Mouse (Mus musculus) heart, embryonic 11.5 days (tissue): ENCODE data around the gene Akap1. TPM values are rescaled to one million over a fixed set of nuclear protein-coding genes. Genes with fewer than 3 reads are reported as not detected.

Experiments used
- ATAC-seq: fragments of 200-750 bp; cut with Nextera tagmentation; replicated peaks from 2 replicates; pipeline ENCODE4 v1.8.0; 2017; ENCODE audit warnings: moderate library complexity; ENCODE audit not compliant: insufficient number of reproducible peaks, low FRiP score, low TSS enrichment
- H3K27ac ChIP-seq: fragments of 300-500 bp; sonication (generic); 2 replicates; pipeline ENCODE4 v1.5.1; 2014; ENCODE audit warnings: mild to moderate bottlenecking, low read depth, low read length
- H3K27me3 ChIP-seq: fragments of 300-500 bp; sonication (generic); 2 replicates; pipeline ENCODE4 v1.6.1; 2014; ENCODE audit warnings: mild to moderate bottlenecking, low read length, mixed read lengths; ENCODE audit not compliant: control insufficient read depth, insufficient read depth
- H3K36me3 ChIP-seq: fragments of 300-500 bp; sonication (generic); 2 replicates; pipeline ENCODE4 v1.6.1; 2014; ENCODE audit warnings: mild to moderate bottlenecking, low read length, moderate library complexity, mixed read lengths; ENCODE audit not compliant: control insufficient read depth, insufficient read depth
- H3K4me1 ChIP-seq: fragments of 300-500 bp; sonication (generic); 2 replicates; pipeline ENCODE4 v1.6.1; 2014; ENCODE audit warnings: low read length; ENCODE audit not compliant: control insufficient read depth, insufficient read depth
- H3K4me2 ChIP-seq: fragments of 300-500 bp; sonication (generic); 2 replicates; pipeline ENCODE4 v1.6.1; 2014; ENCODE audit warnings: mild to moderate bottlenecking, moderate library complexity
- H3K4me3 ChIP-seq: fragments of 300-500 bp; sonication (generic); 2 replicates; pipeline ENCODE4 v1.5.1; 2014; ENCODE audit warnings: low read depth, low read length
- H3K9ac ChIP-seq: fragments of 300-500 bp; sonication (generic); 2 replicates; pipeline ENCODE4 v1.6.1; 2014; ENCODE audit warnings: mild to moderate bottlenecking, low read depth, low read length, moderate library complexity
- H3K9me3 ChIP-seq: fragments of 300-500 bp; sonication (generic); replicated peaks from 2 replicates; pipeline ENCODE4 v1.6.1; 2016; ENCODE audit warnings: low read length; ENCODE audit not compliant: control insufficient read depth
- WGBS: fragments of 180-500 bp; shearing (Covaris S2); extraction: QIAGEN DNeasy Blood & Tissue Kit; methylation state at CpG from one replicate; pipeline ENCODE4 v1.1.7; 2014; ENCODE audit not compliant: insufficient replicate concordance; 5-methylcytosine and 5-hydroxymethylcytosine counted together
- polyA plus RNA-seq: library from polyadenylated mRNA; unstranded; fragments of >200 nt; fragmentation: Nextera tagmentation; extraction: Ambion mirVana; gene quantifications from 2 replicates; pipeline ENCODE4 v1.2.1, GENCODE M21; 2014

Akap1 gene
- polyA plus RNA-seq, 1 experiment from 2014 or later: 24.7 TPM

DNA sequence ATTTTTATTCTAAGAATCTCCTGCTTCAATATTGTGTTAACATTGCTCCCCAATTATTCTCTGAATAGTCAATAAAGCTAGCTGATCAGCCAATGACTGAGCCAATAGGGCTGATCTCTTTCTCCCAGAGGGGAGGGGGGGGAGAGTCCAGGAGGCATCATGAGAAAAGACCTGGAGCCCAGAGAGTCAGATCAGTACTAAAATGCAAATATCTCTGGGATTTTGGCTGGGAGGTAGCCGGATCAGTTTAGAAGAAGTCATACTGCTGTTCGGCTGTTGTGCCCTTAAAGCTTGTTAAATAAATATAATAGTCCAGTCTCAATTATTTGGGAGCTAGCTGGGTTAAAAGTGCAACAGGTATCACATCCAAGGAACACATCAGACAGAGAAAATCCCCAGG lies 10.8 kb downstream of the Akap1 start:
- ATAC-seq: no peak
- WGBS: 87% methylated on average over 2 of the region's 2 CpGs
- no peaks in the 10 kb centered on the region for H3K36me3 ChIP-seq
- H3K4me2 ChIP-seq: no peak overlapping the region
- H3K27ac ChIP-seq: no peak overlapping the region
- no peaks in the 10 kb centered on the region for H3K9me3 ChIP-seq
- H3K4me1 ChIP-seq: peaks cover 49% of the 10 kb centered on the region
- H3K27me3 ChIP-seq: no peaks in the 10 kb centered on the region
- H3K4me3 ChIP-seq: no peak overlapping the region
- H3K9ac ChIP-seq: no peak overlapping the region

DNA sequence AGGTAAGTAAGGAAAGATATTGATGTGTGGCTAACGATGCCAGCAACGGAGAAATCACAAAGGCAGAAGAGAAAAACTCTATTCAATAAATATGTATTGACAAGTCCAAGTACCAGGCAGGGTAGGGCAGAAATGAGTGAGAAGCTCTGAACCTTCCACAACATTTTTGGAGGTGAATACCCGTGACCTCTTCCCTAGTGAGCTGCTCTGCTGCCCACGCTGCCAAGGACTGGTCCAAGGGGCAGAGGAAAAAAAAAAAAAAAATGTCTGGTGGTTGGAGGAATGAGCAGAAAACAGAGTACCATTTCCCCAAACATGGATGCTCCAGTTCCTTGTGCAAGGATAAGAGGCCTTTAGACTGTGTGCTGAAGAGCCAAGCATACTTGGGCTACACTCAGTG lies 11.6 kb downstream of the Akap1 start:
- Histone ChIP-seq H3K4me3 (no peak overlapping the region), H3K9ac (no peak overlapping the region), H3K4me1 (peaks cover 56% of the 10 kb centered on the region), H3K9me3 (no peaks in the 10 kb centered on the region), H3K27ac (no peak overlapping the region), H3K4me2 (no peak overlapping the region), H3K27me3 (no peaks in the 10 kb centered on the region), H3K36me3 (no peaks in the 10 kb centered on the region)
- no peak for ATAC-seq
- 90% methylated on average over 4 of the region's 4 CpGs for WGBS

DNA sequence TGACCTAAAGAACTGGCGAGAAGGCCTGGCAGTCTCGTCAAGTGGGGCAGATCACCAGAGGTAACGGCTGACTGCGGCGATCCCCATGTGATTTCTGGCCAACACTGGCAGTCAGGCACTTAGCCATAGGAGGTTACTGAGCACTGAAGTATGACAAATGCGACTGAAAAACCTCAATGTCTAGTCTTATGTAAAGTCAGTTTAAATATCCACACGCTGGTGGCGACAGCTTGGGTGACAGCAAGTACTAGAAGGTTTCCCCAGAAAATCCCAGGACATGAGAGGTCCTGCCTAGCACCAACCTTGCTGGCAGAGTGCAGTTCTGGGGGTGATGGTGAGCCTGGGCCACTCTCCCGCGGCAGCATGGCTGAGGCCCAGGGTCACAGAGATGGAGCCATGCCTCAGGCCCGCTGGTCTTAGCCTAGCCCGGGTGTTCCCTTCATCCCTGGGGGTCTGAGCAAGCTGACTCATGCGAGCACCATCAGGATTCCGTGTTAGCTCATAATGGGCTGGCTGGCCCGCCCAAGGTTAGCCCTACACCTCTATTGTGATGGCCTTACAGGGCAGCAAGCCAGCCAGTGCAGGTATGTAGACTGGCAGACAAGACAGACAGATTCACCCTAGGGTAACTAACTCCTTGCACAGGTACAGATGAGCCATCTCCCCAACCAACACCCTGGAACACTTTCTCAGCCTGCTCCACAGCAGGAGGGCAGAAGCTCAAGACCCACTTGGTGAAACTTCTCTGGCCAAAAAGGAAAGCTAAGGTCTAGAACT lies 13.1 kb downstream of the Akap1 start:
- no peak overlapping the region for H3K9ac ChIP-seq
- peaks cover 41% of the 10 kb centered on the region for H3K4me1 ChIP-seq
- 82% methylated on average over 15 of the region's 15 CpGs for WGBS
- H3K27ac ChIP-seq: 0 out of 2 replicates have a peak overlapping the region, but pooled peaks have one; percentile 25
- H3K36me3 ChIP-seq: no peaks in the 10 kb centered on the region
- no peak overlapping the region for H3K4me3 ChIP-seq
- no peak for ATAC-seq
- H3K9me3 ChIP-seq: no peaks in the 10 kb centered on the region
- no peak overlapping the region for H3K4me2 ChIP-seq
- no peaks in the 10 kb centered on the region for H3K27me3 ChIP-seq

DNA sequence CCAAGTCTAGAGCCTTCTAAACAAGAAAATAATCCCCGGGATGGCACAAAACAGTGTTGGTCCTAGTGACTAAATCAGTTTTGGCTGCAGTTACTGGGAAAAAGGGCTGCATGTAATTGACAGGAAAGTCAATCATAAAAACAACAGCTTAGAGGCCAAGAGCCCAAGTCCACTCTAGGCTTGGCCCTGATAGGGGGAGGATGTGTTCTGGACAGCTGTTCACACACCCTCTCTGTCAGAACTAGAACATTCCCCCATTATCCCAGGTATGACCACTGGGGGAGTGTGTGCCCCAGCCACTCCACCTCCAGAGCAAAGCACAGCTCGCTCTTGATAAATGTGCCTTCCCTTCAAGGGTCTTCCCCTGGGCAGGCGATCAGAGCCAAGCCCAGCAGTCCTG lies 14.7 kb downstream of the Akap1 start:
- Histone ChIP-seq H3K9ac (0 out of 2 replicates have a peak overlapping the region, but pooled peaks have one; percentile 29), H3K36me3 (peaks cover 5% of the 10 kb centered on the region; the same call in 1 of the 2 replicates), H3K27me3 (no peaks in the 10 kb centered on the region), H3K4me3 (no peak overlapping the region), H3K4me1 (peaks cover 33% of the 10 kb centered on the region), H3K9me3 (no peaks in the 10 kb centered on the region), H3K4me2 (no peak overlapping the region), H3K27ac (peak overlapping the region; percentile 96)
- 55% methylated on average over 3 of the region's 3 CpGs for WGBS
- ATAC-seq: no peak

DNA sequence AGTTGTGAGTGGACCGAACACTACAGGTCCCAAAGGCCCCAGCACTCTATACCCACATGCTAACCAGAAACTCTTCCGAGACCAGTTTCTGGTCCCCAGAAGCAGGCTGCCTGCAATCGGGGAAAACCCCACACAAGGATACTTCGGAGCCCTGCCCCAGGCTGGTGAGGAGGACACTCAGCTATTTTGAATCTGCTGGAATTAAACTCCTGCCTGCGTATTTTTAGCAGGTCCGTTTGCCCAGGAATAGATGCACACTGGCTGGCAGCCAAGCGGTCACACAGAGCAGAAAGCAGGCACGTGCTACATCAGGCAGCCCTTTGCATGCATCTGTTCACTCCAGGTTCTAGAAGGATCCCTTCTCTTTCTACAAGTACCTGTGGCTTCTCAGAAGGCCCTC lies 15.1 kb downstream of the Akap1 start:
- Histone ChIP-seq H3K4me3 (0 out of 2 replicates have a peak overlapping the region, but pooled peaks have one; percentile 6), H3K4me2 (peak overlapping the region; percentile 48), H3K4me1 (peaks cover 36% of the 10 kb centered on the region), H3K27me3 (no peaks in the 10 kb centered on the region), H3K9ac (peak overlapping the region; percentile 62), H3K9me3 (no peaks in the 10 kb centered on the region), H3K36me3 (peaks cover 5% of the 10 kb centered on the region; the same call in 1 of the 2 replicates), H3K27ac (peak overlapping the region; percentile 96)
- ATAC-seq: 0 out of 2 replicates have a peak, but pooled peaks have one; percentile 15
- 51% methylated on average over 8 of the region's 8 CpGs for WGBS

DNA sequence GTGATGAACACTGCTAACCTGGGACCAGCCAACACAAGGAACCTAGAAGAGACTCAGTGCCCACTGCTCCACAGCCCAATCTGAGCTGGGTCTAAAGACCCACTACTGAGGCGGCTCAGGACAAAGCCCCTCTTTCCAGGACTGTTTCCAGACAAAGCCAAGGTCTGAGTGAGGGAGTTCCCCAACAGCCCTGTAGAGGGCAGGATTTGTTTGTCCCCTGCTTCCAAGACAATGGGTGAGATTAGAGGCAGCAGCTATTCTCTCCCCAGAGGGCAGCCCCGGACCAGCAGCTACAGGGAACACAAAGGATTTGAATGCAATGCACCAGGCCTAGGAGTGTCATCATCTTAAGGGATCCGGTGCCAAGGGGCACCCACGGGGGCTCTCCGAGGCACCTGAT lies 15.8 kb downstream of the Akap1 start:
- WGBS: 31% methylated on average over 5 of the region's 5 CpGs
- Histone ChIP-seq H3K4me1 (peaks cover 37% of the 10 kb centered on the region), H3K4me2 (peak overlapping the region; percentile 48), H3K4me3 (no peak overlapping the region), H3K27me3 (no peaks in the 10 kb centered on the region), H3K9ac (peak overlapping the region; percentile 62), H3K27ac (peak overlapping the region; percentile 96), H3K9me3 (no peaks in the 10 kb centered on the region), H3K36me3 (peaks cover 5% of the 10 kb centered on the region)
- peak; percentile 39; the same call in 1 of the 2 replicates for ATAC-seq

DNA sequence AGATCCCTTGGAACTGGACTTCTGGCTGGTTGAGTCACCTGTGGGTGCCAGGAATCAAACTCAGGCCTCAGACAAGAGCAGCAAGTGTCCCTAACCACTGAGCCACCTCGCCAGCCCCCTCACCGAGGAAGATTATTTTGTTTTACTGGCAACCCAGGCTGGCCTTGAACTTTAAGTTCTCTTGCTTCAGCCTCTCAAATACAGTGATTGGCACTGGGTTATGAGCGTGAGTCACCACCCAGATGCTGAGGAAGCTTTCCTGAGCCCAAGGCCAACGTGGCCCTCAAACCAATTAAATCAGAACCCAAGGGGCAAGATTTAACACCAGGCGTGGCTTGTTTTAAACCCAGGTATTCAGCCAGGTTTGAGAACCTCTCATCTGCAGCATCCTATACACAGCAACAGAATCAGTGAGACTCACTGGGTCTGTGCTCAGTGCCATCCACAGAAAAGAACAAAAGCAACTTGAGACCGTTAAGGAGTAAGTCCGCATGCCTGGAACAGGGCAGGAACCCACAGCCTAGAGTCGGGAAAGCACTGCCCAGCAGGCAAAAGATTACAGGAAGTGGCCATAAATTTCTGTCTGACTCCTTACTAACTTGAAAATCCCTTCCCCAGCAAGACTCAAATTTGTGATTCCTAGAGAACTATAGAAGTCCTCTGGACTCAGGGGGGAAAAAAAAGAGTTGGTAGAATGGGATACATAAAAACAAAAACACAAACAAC lies 16.9 kb downstream of the Akap1 start:
- WGBS: 74% methylated on average over 8 of the region's 8 CpGs
- no peak for ATAC-seq
- H3K4me1 ChIP-seq: peaks cover 37% of the 10 kb centered on the region

DNA sequence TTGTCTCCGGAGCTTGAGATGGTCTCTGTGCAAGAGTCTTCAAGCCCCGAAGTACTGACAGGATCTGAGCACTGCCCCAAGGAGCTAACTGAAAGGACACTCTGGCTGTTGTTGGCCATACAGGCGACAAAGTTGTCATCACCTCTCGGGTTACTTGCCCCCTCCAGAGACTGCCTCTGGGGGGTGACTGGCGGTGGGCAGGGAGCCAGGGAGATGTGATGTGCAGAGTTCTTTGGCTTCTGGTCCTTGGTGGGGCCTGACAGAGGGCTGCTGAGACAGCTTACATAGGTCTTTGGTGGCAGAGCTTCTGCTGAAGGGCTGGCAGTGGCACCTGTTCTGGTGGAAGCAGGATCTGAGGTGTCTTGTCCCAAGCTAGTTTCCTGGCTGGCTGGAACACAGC lies 20.0 kb downstream of the Akap1 start:
- Histone ChIP-seq H3K9me3 (no peaks in the 10 kb centered on the region), H3K4me2 (no peak overlapping the region), H3K4me3 (no peak overlapping the region), H3K27ac (no peak overlapping the region), H3K4me1 (peaks cover 41% of the 10 kb centered on the region), H3K36me3 (peaks cover 5% of the 10 kb centered on the region), H3K27me3 (no peaks in the 10 kb centered on the region), H3K9ac (no peak overlapping the region)
- no peak for ATAC-seq
- 46% methylated on average over 5 of the region's 5 CpGs for WGBS

More for the DNA sequence above, 16.9 kb downstream of the Akap1 start:
- H3K36me3 ChIP-seq: peaks cover 5% of the 10 kb centered on the region
- H3K9ac ChIP-seq: peak overlapping the region; percentile 8; the same call in 1 of the 2 replicates
- no peak overlapping the region for H3K4me3 ChIP-seq
- H3K27me3 ChIP-seq: no peaks in the 10 kb centered on the region
- no peak overlapping the region for H3K4me2 ChIP-seq
- no peak overlapping the region for H3K27ac ChIP-seq
- no peaks in the 10 kb centered on the region for H3K9me3 ChIP-seq
